Mouse (Mus musculus) skeletal muscle tissue, postnatal 0 days (tissue): Measurements from ENCODE around the gene Nup85. TPM values are rescaled to one million over a fixed set of nuclear protein-coding genes. Genes with fewer than 3 reads are reported as not detected.

ENCODE experiments used
- polyA plus RNA-seq: library from polyadenylated mRNA; unstranded; fragments of >200 nt; fragmentation: Nextera tagmentation; extraction: Ambion mirVana; gene quantifications from 2 replicates; pipeline ENCODE4 v1.2.1, GENCODE M21; 2015

The Nup85 gene
- polyA plus RNA-seq = 41.2 and 48.4 TPM in 2 replicates

DNA sequence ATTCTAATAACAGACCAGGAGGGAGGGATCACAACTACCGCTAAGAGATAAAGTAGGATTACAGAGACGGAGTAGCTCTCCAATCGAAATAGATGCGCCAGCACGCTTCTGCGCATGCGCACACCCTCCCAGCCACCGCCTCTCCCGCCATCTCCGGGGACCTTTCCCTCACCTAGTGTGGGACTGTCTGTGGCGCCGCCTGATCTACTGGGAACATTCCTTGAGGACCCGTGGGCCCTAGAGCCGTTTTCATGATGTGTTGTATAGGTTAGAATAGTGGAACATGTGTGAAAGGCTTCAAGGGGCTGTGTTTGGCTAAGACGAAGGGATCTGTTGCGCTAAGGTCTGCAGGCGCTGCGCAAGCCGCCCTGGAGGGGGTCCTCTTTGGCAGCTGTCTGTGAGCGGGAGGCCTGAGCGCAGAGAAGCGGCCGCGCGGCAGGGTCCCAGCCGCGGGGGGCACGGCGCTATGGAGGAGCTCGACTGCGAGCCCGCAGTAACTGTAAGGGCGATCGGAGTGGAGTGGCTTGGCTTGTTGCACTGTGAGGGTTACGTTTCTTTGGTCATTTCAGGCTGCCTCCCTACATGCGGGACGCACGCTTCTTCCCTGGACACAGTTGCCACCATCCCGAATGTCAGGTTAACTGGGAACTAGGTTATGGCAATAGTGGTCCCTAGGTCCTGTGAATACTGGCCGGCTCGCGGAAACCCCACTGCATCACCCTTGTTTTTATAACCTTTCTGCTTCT is at the start of gene Nup85:
Gene Nup85 (plus strand): TSS at position 371 of the 746 bp plus-strand sequence.

GRCm38 (mm10) chr11:115536038-115536681 is 28.1 kb upstream of the Nup85 start, which contains the start of gene Sumo2:
TSS of gene Sumo2 (minus strand) at chr11:115536276.

GRCm38 (mm10) chr11:115603476-115604303 is 39.5 kb downstream of the Nup85 start, which contains the start of the genes Mrps7 and Gga3:
TSS of gene Mrps7 (plus strand) at chr11:115603925.
TSS of gene Gga3 (minus strand) at chr11:115604051.

GRCm38 (mm10) chr11:115612410-115613137 is 48.3 kb downstream of the Nup85 start, which contains the start of gene Mif4gd:
TSS of gene Mif4gd (minus strand) at chr11:115612969.

DNA sequence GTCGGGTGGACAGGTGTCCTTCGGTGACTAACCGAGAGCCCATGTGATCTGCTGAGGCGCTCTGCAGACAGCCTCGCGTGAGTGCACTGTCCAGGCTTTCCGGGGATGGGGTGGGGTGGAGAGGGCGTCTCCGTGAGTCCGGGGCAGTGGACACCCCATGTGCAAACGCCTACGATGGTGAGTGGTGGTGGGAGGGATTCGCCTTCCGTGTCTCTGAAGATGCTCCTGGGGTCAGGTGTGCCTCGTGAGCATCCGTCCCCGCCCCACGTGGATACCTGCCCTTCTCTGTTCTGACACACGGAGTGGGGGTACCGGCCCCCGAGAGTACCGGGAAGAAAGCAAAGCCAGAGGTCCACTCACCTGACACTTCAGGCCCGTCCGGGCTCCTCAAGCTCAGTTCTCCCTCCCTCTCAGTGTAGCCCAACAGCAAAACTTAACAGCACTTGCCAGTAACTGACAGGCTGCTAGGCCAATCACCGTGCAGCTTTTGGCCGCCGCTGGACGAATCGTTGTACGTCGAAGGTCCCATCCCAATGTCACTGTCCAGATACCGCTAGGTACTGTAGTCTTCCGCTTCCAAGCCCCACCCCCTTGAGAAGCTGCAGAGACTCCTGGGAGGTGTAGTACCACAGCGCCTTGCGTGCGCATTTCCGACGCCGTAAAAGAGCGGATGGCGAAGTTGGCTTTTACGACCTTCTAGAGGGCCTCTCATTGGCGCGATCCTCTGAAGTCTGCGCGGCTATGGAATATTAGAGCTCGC is 63.7 kb downstream of the Nup85 start, which contains the start of gene Slc25a19:
Gene Slc25a19 (minus strand): TSS at position 591 of the 760 bp plus-strand sequence.

Other genes starting within 250 kb of the Nup85 start
- gene Ush1g, start 242.4 kb upstream of the Nup85 start, polyA plus RNA-seq = not detected in 2 replicates
- 0.24 TPM in 1 of 2 replicates, not detected in the other for gene Otop3, start 229.7 kb upstream of the Nup85 start, polyA plus RNA-seq
- gene Hid1, start 196.7 kb upstream of the Nup85 start, polyA plus RNA-seq = 5.1 and 5.5 TPM in 2 replicates
- 5.0 and 6.7 TPM in 2 replicates for gene Cdr2l, start 182.5 kb upstream of the Nup85 start, polyA plus RNA-seq
- gene Mrpl58, start 160.7 kb upstream of the Nup85 start, polyA plus RNA-seq = 125 TPM in 2 replicates
- 1,386 and 1,505 TPM in 2 replicates for gene Atp5h, start 144.5 kb upstream of the Nup85 start, polyA plus RNA-seq
- 8.6 and 9.3 TPM in 2 replicates for gene Kctd2, start 144.3 kb upstream of the Nup85 start, polyA plus RNA-seq
- gene Trim80, start 123.9 kb upstream of the Nup85 start, polyA plus RNA-seq = not detected in 2 replicates
- gene Slc16a5, start 102.0 kb upstream of the Nup85 start, polyA plus RNA-seq = 0.15 and 0.23 TPM in 2 replicates
- gene Armc7, start 88.8 kb upstream of the Nup85 start, polyA plus RNA-seq = 2.2 and 3.2 TPM in 2 replicates
- 27.5 and 42.0 TPM in 2 replicates for gene Nt5c, start 72.6 kb upstream of the Nup85 start, polyA plus RNA-seq
- 563 and 597 TPM in 2 replicates for gene Jpt1, start 50.0 kb upstream of the Nup85 start, polyA plus RNA-seq
- gene Sumo2, start 28.2 kb upstream of the Nup85 start, polyA plus RNA-seq = 392 and 414 TPM in 2 replicates
- gene Mrps7, start 39.5 kb downstream of the Nup85 start, polyA plus RNA-seq = 94.2 and 98.5 TPM in 2 replicates
- gene Gga3, start 39.6 kb downstream of the Nup85 start, polyA plus RNA-seq = 6.8 and 9.8 TPM in 2 replicates
- 30.1 and 42.9 TPM in 2 replicates for gene Mif4gd, start 48.5 kb downstream of the Nup85 start, polyA plus RNA-seq
- 18.5 and 27.4 TPM in 2 replicates for gene Slc25a19, start 63.9 kb downstream of the Nup85 start, polyA plus RNA-seq
- 83.7 and 94.0 TPM in 2 replicates for gene Grb2, start 144.2 kb downstream of the Nup85 start, polyA plus RNA-seq
- 13.5 and 14.3 TPM in 2 replicates for gene Tmem94, start 201.0 kb downstream of the Nup85 start, polyA plus RNA-seq
- 7.4 and 7.9 TPM in 2 replicates for gene Caskin2, start 249.2 kb downstream of the Nup85 start, polyA plus RNA-seq